Mouse (Mus musculus) midbrain, postnatal 0 days (tissue): ENCODE data around the gene Ctdnep1. TPM values are rescaled to one million over a fixed set of nuclear protein-coding genes. Genes with fewer than 3 reads are reported as not detected.
A peak's percentile ranks its signal among the peaks of the same experiment; 100 is the strongest.

Experiments used
- ATAC-seq: fragments of 200-750 bp; cut with Nextera tagmentation; 2 replicates; pipeline ENCODE4 v1.8.0; 2017; ENCODE audit warnings: moderate number of reproducible peaks, mild to moderate bottlenecking, moderate TSS enrichment, moderate library complexity; ENCODE audit not compliant: low FRiP score
- DNase-seq: peaks from one replicate; pipeline ENCODE4 v3.0.0-alpha.2; 2015; ENCODE audit warnings: low spot score
- H3K27ac ChIP-seq: fragments of 300-500 bp; sonication (generic); 2 replicates; pipeline ENCODE4 v1.5.1; 2014; ENCODE audit warnings: low read depth, mild to moderate bottlenecking, low read length, mixed read lengths
- H3K27me3 ChIP-seq: fragments of 300-500 bp; sonication (generic); 2 replicates; pipeline ENCODE4 v1.6.1; 2014; ENCODE audit warnings: low read length, control low read depth, mixed read lengths; ENCODE audit not compliant: insufficient read depth
- H3K36me3 ChIP-seq: fragments of 300-500 bp; sonication (generic); 2 replicates; pipeline ENCODE4 v1.6.1; 2014; ENCODE audit warnings: low read length, control low read depth, mixed read lengths; ENCODE audit not compliant: insufficient read depth
- H3K4me1 ChIP-seq: fragments of 300-500 bp; sonication (generic); 2 replicates; pipeline ENCODE4 v1.6.1; 2014; ENCODE audit warnings: mild to moderate bottlenecking, control low read depth, antibody characterized with exemption, low read length, mixed read lengths; ENCODE audit not compliant: insufficient read depth
- H3K4me2 ChIP-seq: fragments of 300-500 bp; sonication (generic); 2 replicates; pipeline ENCODE4 v1.6.1; 2014; ENCODE audit warnings: low read depth, mild to moderate bottlenecking, low read length, mixed read lengths; ENCODE audit not compliant: poor library complexity, severe bottlenecking
- H3K4me3 ChIP-seq: fragments of 300-500 bp; sonication (generic); 2 replicates; pipeline ENCODE4 v1.5.1; 2014; ENCODE audit warnings: low read depth, mild to moderate bottlenecking, low read length, moderate library complexity
- H3K9ac ChIP-seq: fragments of 300-500 bp; sonication (generic); replicated peaks from 2 replicates; pipeline ENCODE4 v1.6.1; 2014; ENCODE audit warnings: mild to moderate bottlenecking, low read length, moderate library complexity, mixed read lengths; ENCODE audit not compliant: poor library complexity, severe bottlenecking
- H3K9me3 ChIP-seq: fragments of 300-500 bp; sonication (generic); 2 replicates; pipeline ENCODE4 v1.6.1; 2016; ENCODE audit warnings: low read length, control low read depth
- CTCF ChIP-seq: IDR thresholded peaks from 2 replicates; pipeline ENCODE4 v1.5.1; 2016; ENCODE audit warnings: antibody characterized with exemption, mild to moderate bottlenecking
- WGBS: fragments of 180-500 bp; shearing (Covaris S2); extraction: QIAGEN DNeasy Blood & Tissue Kit; methylation state at CpG from one replicate; pipeline ENCODE4 v1.1.7; 2014; 5-methylcytosine and 5-hydroxymethylcytosine counted together
- polyA plus RNA-seq: library from polyadenylated mRNA; unstranded; fragments of >200 nt; fragmentation: Nextera tagmentation; extraction: Ambion mirVana; gene quantifications from 2 replicates; pipeline ENCODE4 v1.2.1, GENCODE M21; 2015
- total RNA-seq: library from RNA; depleted of rRNA; stranded (reverse); fragments of >200 nt; gene quantifications from 2 replicates; pipeline ENCODE4 v1.2.3, GENCODE M21; 2014; rRNA removed

The Ctdnep1 gene
- total RNA-seq (39.6 and 42.9 TPM in 2 replicates), polyA plus RNA-seq (22.3 and 24.1 TPM in 2 replicates)

DNA sequence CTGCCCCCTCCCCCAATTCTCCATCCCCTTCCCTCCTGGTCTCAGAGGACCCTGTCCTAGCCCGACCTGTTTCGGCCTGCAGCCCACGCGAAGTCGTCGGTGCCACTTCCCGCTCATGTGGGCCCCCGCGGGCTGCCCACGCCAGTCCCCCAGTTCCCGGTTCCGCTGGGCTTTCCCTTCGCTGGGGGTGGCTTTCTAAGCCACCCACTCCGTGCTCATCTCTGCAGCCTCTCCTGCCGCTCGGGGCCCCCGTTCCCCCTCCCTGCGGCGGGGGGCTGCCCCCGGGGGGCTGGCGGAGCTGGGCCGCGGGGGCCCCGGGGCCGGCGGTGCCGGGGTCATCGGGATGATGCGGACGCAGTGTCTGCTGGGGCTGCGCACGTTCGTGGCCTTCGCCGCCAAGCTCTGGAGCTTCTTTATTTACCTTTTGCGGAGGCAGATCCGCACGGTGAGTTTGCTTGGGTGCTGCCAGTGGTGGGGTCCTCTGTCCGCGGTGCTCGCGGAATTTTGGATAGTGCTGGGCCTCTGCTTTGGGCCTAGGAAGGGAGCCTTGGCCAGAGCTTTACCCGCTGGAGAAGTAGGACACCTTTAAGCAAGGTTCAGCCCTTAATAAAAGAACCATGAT, at the start of gene Ctdnep1:
TSS of gene Ctdnep1 (plus strand) at position 16 of the 622 bp plus-strand sequence.
- no peaks in the 10 kb centered on the region for H3K27me3 ChIP-seq
- peak within 1 kb of the TSS; percentile 90 for H3K4me2 ChIP-seq
- peak within 1 kb of the TSS; percentile 87 for H3K9ac ChIP-seq
- TF ChIP-seq CTCF, result no peak
- DNase-seq (no peak), ATAC-seq (no peak; the same call in 1 of the 2 replicates)
- H3K36me3 ChIP-seq, result peaks cover 16% of the 10 kb centered on the region
- H3K27ac ChIP-seq, result peak within 1 kb of the TSS; percentile 97
- H3K4me3 ChIP-seq, result peak within 1 kb of the TSS; percentile 89
- H3K9me3 ChIP-seq, result no peaks in the 10 kb centered on the region
- H3K4me1 ChIP-seq, result peaks cover 17% of the 10 kb centered on the region
- 0% methylated on average over 36 of the region's 43 CpGs for WGBS

DNA sequence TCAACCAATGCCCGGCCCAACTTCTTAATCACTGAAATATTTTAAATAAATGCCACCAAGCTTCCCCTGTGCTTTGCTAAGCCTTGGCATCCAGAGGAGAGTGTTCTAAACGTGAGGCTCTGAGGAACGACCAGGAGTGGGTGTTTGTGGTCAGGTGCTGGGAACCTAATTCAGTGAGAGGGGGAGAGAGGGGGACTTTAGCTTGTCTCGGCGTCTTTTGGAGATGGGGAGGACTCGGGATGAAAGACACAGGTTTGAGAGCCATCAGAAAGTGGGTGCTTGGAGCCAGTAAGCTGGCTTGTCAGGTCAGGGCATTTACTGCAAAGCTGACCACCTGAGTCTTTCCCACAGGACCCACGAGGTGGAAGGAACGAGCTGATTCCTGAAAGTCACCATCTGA, 49.2 kb upstream of the Ctdnep1 start:
- 70% methylated on average over 8 of the region's 8 CpGs for WGBS
- TF ChIP-seq CTCF, result no peak

DNA sequence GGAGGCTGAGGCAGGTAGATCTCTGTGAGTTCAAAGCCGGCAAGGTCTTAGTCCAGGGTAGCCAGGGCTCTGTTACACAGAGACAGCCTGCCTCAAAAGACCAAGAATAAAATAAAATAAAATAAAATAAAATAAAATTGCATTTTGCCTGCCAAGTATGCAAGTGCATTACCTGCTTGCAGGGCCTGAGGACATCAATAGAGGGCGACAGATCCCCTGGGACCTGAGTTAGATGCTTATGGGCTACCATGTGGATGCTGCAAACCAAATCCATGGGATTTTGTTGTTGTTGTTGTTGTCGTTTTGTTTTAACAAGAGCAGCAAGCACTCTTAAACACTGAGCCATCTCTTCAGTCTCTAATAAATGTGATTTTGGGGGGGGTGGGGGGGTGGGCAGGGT, 48.7 kb upstream of the Ctdnep1 start:
- H3K4me1 ChIP-seq, result no peaks in the 10 kb centered on the region
- H3K4me2 ChIP-seq, result no peak overlapping the region
- H3K36me3 ChIP-seq, result no peaks in the 10 kb centered on the region
- 32% methylated on average over 3 of the region's 3 CpGs for WGBS
- TF ChIP-seq CTCF, result peak; percentile 18; the same call in 1 of the 2 replicates
- H3K4me3 ChIP-seq, result no peak overlapping the region
- H3K27me3 ChIP-seq, result no peaks in the 10 kb centered on the region; the same call in 1 of the 2 replicates
- H3K27ac ChIP-seq, result no peak overlapping the region
- no peak for ATAC-seq
- no peaks in the 10 kb centered on the region for H3K9me3 ChIP-seq
- H3K9ac ChIP-seq, result no peak overlapping the region
- no peak for DNase-seq

More for the DNA sequence above, 49.2 kb upstream of the Ctdnep1 start:
- H3K9ac ChIP-seq, result no peak overlapping the region
- H3K4me1 ChIP-seq, result no peaks in the 10 kb centered on the region
- no peak for DNase-seq
- no peaks in the 10 kb centered on the region for H3K9me3 ChIP-seq
- no peaks in the 10 kb centered on the region for H3K27me3 ChIP-seq
- no peaks in the 10 kb centered on the region for H3K36me3 ChIP-seq
- no peak for ATAC-seq
- H3K27ac ChIP-seq, result no peak overlapping the region
- no peak overlapping the region for H3K4me2 ChIP-seq
- no peak overlapping the region for H3K4me3 ChIP-seq

DNA sequence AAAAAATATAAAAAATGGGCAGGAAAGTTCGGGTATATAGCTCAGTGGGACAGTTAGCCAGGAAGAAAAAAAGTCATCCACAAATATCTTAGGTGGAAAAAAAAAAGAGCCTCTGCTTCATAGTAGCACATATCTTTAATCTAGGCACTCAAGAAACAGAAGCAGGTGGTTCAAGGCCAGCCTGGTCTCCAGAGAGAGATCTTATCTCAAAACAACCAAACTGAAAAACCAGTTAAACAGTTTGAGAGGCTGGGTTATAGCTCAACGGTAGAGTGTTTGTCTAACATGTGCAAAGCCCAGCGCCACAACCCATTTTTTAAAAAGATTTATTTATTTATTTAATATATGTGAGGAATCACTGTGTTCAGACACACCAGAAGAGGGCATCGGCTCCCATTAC, 47.9 kb upstream of the Ctdnep1 start:
- H3K4me1 ChIP-seq, result no peaks in the 10 kb centered on the region
- 75% methylated on average over 4 of the region's 4 CpGs for WGBS
- H3K9me3 ChIP-seq, result no peaks in the 10 kb centered on the region
- H3K4me3 ChIP-seq, result no peak overlapping the region
- no peaks in the 10 kb centered on the region for H3K36me3 ChIP-seq
- no peak overlapping the region for H3K4me2 ChIP-seq
- ATAC-seq (no peak), DNase-seq (no peak)
- TF ChIP-seq CTCF, result no peak
- H3K27me3 ChIP-seq, result no peaks in the 10 kb centered on the region; the same call in 1 of the 2 replicates
- no peak overlapping the region for H3K27ac ChIP-seq
- H3K9ac ChIP-seq, result no peak overlapping the region

DNA sequence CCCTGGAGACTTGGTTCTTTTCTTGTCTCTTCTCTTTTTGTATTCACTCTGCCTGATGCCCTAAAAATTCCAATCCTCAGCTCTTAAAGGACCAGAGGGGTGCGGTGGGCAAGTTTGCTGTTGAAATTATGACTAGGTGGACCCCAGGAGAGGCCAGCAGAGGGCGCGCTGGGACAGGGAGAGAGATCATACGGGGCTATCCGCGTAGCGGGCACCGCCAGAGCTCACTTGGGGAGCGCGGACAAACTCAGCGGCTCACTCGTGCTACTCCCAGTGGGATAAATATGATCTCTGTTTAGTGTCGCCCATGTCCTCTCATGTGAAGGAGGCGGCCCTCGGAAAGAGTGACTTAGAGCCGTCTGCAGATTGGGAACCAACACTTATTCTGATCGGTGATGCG, 46.8 kb upstream of the Ctdnep1 start:
- ATAC-seq (0 out of 2 replicates have a peak, but pooled peaks have one; percentile 44), DNase-seq (peak; percentile 86)
- no peak overlapping the region for H3K9ac ChIP-seq
- peak; percentile 91 for TF ChIP-seq CTCF
- no peaks in the 10 kb centered on the region for H3K4me1 ChIP-seq
- H3K27me3 ChIP-seq, result peaks cover 3% of the 10 kb centered on the region; the same call in 1 of the 2 replicates
- H3K4me3 ChIP-seq, result no peak overlapping the region
- H3K4me2 ChIP-seq, result peak overlapping the region; percentile 28
- under 1% methylated on average over 18 of the region's 18 CpGs for WGBS
- H3K27ac ChIP-seq, result no peak overlapping the region
- H3K9me3 ChIP-seq, result no peaks in the 10 kb centered on the region
- H3K36me3 ChIP-seq, result no peaks in the 10 kb centered on the region

DNA sequence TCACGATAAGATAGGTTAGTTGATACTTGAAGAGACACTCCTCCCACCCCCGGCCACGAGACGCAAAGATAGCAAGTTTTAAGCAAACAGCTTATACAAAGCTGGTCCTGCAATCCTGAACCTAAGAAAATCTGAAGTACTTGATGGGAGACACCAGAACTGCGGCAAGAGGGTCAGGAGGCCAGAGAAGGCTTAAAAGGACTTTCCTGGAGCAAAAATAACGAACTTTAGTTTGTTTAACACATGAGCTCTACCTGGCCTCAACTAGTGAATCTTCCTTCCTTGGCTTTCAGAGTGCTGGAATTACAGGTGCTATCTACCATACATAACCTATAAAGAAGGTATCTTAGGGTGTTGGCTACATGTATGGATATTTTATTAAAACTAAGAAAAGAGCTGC, 46.3 kb upstream of the Ctdnep1 start:
- Histone ChIP-seq H3K4me2 (peak overlapping the region; percentile 28; the same call in 1 of the 2 replicates), H3K27ac (no peak overlapping the region), H3K9me3 (no peaks in the 10 kb centered on the region), H3K4me1 (no peaks in the 10 kb centered on the region), H3K27me3 (peaks cover 3% of the 10 kb centered on the region; the same call in 1 of the 2 replicates), H3K9ac (no peak overlapping the region), H3K4me3 (no peak overlapping the region), H3K36me3 (no peaks in the 10 kb centered on the region)
- no peak for DNase-seq
- TF ChIP-seq CTCF, result no peak
- WGBS, result 22% methylated on average over 6 of the region's 6 CpGs
- ATAC-seq, result no peak
